Mouse (Mus musculus) erythroblast, embryonic 14.5 days (primary cell): Measurements from ENCODE around the gene Mrgprb8.

Source experiments
- GATA1 ChIP-seq: IDR thresholded peaks from 2 replicates; pipeline ENCODE4 v1.6.1; 2012; ENCODE audit warnings: low read length, inconsistent platforms, mixed read lengths
- TAL1 ChIP-seq: IDR thresholded peaks from 3 replicates; pipeline ENCODE4 v1.6.1; 2012; ENCODE audit warnings: low read length, inconsistent platforms, mixed read lengths

DNA sequence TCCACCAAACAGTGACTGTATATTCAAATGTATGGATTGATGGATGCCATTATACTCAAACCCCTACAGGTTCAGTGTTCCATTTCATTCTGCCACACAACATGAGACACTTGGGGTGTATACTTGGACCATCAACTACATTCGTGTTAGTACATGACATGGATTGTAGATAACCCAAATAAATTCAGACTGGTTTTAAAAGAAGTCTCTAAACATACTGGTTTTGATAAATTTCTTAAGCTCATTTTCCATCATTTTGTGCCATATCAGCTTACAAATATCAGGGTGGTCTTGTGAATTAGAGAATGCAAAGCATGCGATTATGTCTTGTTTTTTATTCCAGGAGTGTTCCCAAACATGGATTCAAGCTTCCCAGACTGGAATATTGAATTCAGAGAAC is at the start of gene Mrgprb8:
- TF ChIP-seq GATA1, result no peak
- TF ChIP-seq TAL1, result no peak
